Mouse (Mus musculus) cerebellum, adult 2 months (tissue): ENCODE measurements around the gene D430041D05Rik.

Experiments used
- CTCF ChIP-seq: fragments of 200-500 bp; IDR thresholded peaks from 2 replicates; pipeline ENCODE4 v1.5.1; 2011; ENCODE audit warnings: low read depth, mild to moderate bottlenecking, control low read depth, low read length, moderate library complexity, borderline replicate concordance; ENCODE audit not compliant: insufficient read depth
- POLR2A ChIP-seq: fragments of 200-500 bp; IDR thresholded peaks from 2 replicates; pipeline ENCODE4 v1.6.1; 2011; ENCODE audit warnings: low read length, control low read depth, borderline replicate concordance; ENCODE audit not compliant: insufficient read depth

- TF ChIP-seq CTCF (no peak), POLR2A (no peak)
Measured at GRCm38 (mm10) chr2:104352204-104352493, 58.7 kb downstream of the D430041D05Rik start.
